Mouse (Mus musculus): ENCODE measurements around the gene Fes.

DNA sequence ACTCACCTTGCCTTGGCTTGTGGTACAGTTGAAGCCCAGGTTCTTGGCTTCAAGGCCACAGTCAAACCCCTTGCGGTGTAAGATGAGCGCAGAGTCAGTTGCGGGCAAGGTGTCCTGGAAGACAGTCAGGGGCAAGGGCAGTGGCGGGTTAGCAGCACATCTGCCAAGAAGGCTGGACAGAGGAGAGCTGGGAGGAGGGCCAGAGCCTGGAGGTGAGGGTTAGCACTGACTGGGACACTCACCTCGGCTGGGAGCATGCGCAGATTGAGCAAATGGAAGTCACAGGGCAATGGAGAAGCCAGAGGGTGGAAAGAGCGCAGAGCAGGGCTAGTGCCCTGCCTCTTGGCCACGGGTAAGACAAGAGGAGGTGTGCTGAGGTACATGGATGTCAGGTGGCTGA lies 34.8 kb downstream of the Fes start:
- TF ChIP-seq MYOD1 (IDR thresholded peaks at IDR 0.05; ENCODE audit: control insufficient read depth, insufficient read length, low read depth) (no peak), CTCF (IDR thresholded peaks at IDR 0.05; ENCODE audit: control insufficient read depth, insufficient read depth, insufficient read length) (no peak), USF1 (IDR thresholded peaks at IDR 0.05; ENCODE audit: low read depth) (no peak), MAX (IDR thresholded peaks at IDR 0.05) (no peak), CEBPB (IDR thresholded peaks at IDR 0.05; ENCODE audit: low read depth) (no peak), MYOG (IDR thresholded peaks at IDR 0.05; ENCODE audit: control insufficient read depth, extremely low read depth, insufficient read length) (no peak), FOSL1 (IDR thresholded peaks at IDR 0.05; ENCODE audit: insufficient read depth, low read length, poor library complexity, severe bottlenecking) (no peak)
